Mouse (Mus musculus): ENCODE measurements around the gene Arhgap1.

DNA sequence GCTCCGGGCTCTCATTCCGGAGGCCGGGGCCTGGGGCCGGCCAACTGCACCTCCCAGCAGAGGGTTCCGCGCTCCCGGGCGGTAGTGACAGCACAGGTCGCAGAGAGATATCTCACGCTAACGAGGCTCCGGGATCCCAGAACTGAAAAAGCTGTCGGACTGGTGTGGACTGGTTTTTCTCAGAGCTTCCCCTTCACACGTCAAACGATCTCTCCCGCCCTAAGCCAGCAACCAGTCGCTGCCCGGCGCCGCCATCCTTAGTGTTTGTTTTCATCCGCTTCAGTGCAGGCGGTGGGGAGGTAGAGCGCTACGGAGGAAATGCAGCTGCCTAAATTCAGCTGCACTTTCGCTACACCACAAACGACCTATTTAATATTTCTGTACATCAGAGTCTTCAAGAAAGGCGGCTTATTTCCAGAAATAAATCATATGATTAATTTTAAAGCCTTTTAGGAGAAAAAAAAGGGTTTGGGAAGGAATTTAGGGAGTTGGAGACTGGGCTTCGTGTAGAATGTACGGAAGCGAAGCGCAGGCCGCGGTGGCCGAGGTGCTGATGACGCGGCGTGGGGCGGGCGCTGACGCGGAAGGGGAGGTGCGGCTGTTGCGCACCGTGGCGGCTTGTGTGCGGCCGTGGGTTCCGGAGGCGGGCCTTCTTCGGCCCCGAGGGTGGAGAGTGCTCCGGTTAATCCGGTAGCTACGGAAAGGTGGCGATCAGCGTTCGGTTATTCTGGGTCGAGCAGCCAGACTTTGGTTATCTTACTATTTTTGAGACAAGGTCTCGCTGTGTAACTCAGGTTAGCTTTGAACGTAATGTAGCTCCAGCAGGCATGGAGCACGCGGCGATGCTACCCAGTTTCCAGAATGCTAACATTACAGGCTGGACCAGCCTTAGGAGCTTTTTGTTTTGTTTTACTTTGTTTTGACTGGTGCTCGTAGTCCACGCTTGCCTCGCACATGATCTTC, 60.9 kb downstream of the Arhgap1 start, which contains the start of the genes Atg13 and Harbi1:
- TF ChIP-seq CTCF (IDR thresholded peaks at IDR 0.05; ENCODE audit: low read depth) (no peak), EP300 (IDR thresholded peaks at IDR 0.05; ENCODE audit: low read depth) (peak; percentile 79)

All from heart, postnatal 0 days (tissue).